Mouse (Mus musculus) brown adipose tissue, adult 24 weeks (tissue): ENCODE results near the gene Gm20388. TPM values are rescaled to one million over a fixed set of nuclear protein-coding genes. Genes with fewer than 3 reads are reported as not detected.
A peak's percentile ranks its signal among the peaks of the same experiment; 100 is the strongest.

ENCODE experiments used
- H3K27ac ChIP-seq: fragments of 200-500 bp; replicated peaks from 2 replicates; pipeline ENCODE4 v1.5.1; 2012; ENCODE audit warnings: low read depth, mild to moderate bottlenecking, low read length
- H3K4me1 ChIP-seq: fragments of 200-500 bp; 2 replicates; pipeline ENCODE4 v1.6.1; 2012; ENCODE audit warnings: low read length, mixed read lengths; ENCODE audit not compliant: control insufficient read depth, insufficient read depth, insufficient read length
- H3K4me3 ChIP-seq: fragments of 200-500 bp; 2 replicates; pipeline ENCODE4 v1.5.1; 2012; ENCODE audit warnings: low read depth, mild to moderate bottlenecking, low read length, moderate library complexity; ENCODE audit not compliant: insufficient read depth
- polyA plus RNA-seq: library from polyadenylated mRNA; stranded (reverse); fragments of >200 nt; gene quantifications from 2 replicates; pipeline ENCODE4 v1.2.4, GENCODE M21; 2012; ENCODE audit not compliant: missing spikeins, insufficient read depth, insufficient read length

The Gm20388 gene
- polyA plus RNA-seq, 1 experiment = 44.7 TPM

GRCm38 (mm10) chr8:120308553-120308952 lies 397.9 kb downstream of the Gm20388 start:
- Histone ChIP-seq H3K27ac (no peak overlapping the region), H3K4me3 (no peak overlapping the region), H3K4me1 (peaks cover 9% of the 10 kb centered on the region)

- H3K4me1 ChIP-seq = peaks cover 11% of the 10 kb centered on the region
- no peak overlapping the region for H3K27ac ChIP-seq
- no peak overlapping the region for H3K4me3 ChIP-seq
These were observed 398.7 kb downstream of the Gm20388 start for GRCm38 (mm10) chr8:120309326-120309725.

- Histone ChIP-seq H3K27ac (peak overlapping the region; percentile 76), H3K4me3 (no peak overlapping the region), H3K4me1 (peaks cover 11% of the 10 kb centered on the region)
These were observed 399.4 kb downstream of the Gm20388 start for GRCm38 (mm10) chr8:120310063-120310462.

DNA sequence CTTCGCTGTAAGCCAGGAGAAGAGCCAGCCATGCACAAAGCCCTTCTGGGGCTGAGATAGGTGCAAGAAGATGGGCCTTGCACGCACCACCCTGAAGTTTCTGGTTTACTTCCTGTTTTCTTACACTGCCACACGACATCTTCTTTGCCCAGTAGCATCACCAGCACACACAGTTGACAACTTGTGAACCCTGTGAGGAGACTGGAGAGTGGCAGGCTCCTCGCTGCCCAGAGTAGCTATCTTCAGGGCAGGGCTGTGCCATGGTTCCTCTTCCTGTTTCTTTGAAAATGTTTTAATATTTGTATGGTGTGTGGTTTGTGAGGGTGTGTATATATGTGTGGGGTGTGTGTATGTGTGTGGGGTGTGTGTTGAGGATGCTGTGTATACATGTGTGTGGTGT lies 401.8 kb downstream of the Gm20388 start:
- Histone ChIP-seq H3K4me3 (no peak overlapping the region), H3K4me1 (peaks cover 11% of the 10 kb centered on the region), H3K27ac (no peak overlapping the region)

- Histone ChIP-seq H3K4me1 (peaks cover 11% of the 10 kb centered on the region), H3K27ac (no peak overlapping the region)
These were observed 403.0 kb downstream of the Gm20388 start for GRCm38 (mm10) chr8:120313674-120314073.

GRCm38 (mm10) chr8:120314932-120315331 lies 404.3 kb downstream of the Gm20388 start:
- no peak overlapping the region for H3K27ac ChIP-seq
- H3K4me1 ChIP-seq = peaks cover 8% of the 10 kb centered on the region
- H3K4me3 ChIP-seq = no peak overlapping the region

More at GRCm38 (mm10) chr8:120313674-120314073, 403.0 kb downstream of the Gm20388 start:
- H3K4me3 ChIP-seq = no peak overlapping the region

DNA sequence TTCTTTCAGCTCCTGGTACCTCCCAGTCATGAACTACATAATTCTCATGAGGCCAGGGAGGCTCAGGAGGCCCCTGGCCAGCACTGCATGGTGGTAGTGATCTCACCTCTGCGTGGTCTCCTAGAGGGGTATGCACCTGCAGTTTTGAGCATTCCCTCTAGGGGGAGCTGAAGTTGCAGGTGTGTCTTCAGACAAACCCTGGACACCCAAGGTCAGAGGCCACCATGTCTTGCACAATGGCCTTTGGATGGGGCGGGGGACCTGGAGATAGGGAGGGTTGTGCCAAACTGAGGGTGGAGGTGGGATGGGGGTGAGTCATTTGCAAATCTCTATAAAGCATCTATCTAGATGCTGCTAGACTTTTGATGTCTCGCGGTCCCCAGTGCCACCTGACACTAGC lies 405.0 kb downstream of the Gm20388 start:
- Histone ChIP-seq H3K4me1 (peaks cover 2% of the 10 kb centered on the region; the same call in 1 of the 2 replicates), H3K4me3 (no peak overlapping the region), H3K27ac (no peak overlapping the region)

DNA sequence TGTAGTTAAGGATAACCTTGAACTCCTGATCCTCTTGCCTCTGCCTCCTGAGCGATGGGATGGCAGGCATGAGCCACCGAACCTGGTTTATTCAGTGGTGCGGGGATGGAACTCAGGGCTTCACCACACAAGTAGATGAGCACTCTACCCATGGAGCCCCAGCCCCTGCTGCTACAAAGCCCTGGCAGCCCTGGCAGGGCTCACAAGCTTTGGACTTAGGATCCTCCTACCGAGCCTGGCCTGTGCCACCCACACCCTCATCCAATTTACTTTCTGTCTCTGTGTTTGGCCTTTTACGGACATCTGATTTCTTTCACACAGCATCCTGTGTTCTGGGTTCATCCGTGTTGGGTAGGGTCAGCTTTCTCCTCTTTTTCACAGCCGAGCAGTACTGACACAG lies 406.1 kb downstream of the Gm20388 start:
- H3K27ac ChIP-seq = no peak overlapping the region

DNA sequence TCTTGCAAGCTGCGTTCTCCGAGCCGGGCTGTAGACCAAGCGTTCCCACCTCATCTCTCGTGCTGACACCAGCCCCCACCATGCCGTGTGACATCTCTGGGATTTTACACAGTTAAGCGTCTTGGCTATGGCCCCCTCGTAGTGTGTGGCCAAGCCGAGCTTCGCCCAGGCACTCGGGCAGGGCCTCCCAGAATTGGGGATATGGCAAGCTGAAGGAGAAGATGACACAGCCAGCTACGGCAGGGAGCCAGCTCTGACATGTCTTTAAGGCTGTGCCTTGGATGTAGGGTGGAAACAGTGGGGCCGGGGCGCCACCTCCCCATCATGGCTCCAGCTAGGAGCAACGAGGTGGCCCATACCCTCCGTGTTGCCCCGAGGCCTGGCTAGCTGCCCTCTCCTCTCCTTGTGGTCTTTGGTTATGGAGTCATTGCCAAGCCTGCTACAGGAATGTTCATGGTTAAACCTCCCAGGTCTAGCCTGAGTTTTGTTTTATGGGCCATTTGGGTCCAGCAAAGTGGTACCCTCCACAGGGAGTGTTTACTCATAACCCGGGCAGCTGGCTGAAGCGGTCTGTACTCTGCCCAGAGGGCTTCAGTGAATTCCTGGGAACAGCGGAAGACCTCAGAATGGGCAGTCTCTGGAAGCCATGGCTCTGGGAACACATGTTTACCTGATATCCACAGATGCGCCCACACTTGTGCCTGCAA lies 406.6 kb downstream of the Gm20388 start:
- Histone ChIP-seq H3K4me1 (peaks cover 2% of the 10 kb centered on the region; the same call in 1 of the 2 replicates), H3K4me3 (no peak overlapping the region), H3K27ac (no peak overlapping the region)

More for the DNA sequence above, 406.1 kb downstream of the Gm20388 start:
- Histone ChIP-seq H3K4me1 (peaks cover 2% of the 10 kb centered on the region; the same call in 1 of the 2 replicates), H3K4me3 (no peak overlapping the region)

- H3K4me3 ChIP-seq = no peak overlapping the region
- no peak overlapping the region for H3K27ac ChIP-seq
These were observed 407.9 kb downstream of the Gm20388 start for GRCm38 (mm10) chr8:120318476-120318991.

GRCm38 (mm10) chr8:120319449-120319848 lies 408.8 kb downstream of the Gm20388 start:
- Histone ChIP-seq H3K27ac (no peak overlapping the region), H3K4me3 (no peak overlapping the region), H3K4me1 (peaks cover 14% of the 10 kb centered on the region)

More at GRCm38 (mm10) chr8:120318476-120318991, 407.9 kb downstream of the Gm20388 start:
- peaks cover 8% of the 10 kb centered on the region for H3K4me1 ChIP-seq

DNA sequence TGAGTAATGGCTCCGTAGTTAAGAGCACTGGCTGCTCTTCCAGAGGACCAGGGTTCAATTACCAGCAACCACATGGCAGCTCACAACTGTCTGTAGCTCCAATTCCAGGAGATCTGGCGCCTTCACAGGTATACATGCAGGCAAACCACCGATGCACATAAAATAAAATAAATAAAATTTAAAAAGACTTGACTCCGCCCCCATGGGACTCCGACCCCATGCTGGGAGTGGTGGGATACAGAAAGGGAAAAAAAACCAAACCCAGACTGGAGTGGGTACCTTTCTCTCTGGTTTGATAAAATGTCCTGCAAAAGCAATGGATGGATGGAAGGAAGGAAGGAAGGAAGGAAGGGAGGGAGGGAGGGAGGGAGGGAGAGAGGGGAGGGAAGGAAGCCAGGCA lies 409.5 kb downstream of the Gm20388 start:
- no peak overlapping the region for H3K27ac ChIP-seq
- H3K4me3 ChIP-seq = no peak overlapping the region
- peaks cover 20% of the 10 kb centered on the region for H3K4me1 ChIP-seq

DNA sequence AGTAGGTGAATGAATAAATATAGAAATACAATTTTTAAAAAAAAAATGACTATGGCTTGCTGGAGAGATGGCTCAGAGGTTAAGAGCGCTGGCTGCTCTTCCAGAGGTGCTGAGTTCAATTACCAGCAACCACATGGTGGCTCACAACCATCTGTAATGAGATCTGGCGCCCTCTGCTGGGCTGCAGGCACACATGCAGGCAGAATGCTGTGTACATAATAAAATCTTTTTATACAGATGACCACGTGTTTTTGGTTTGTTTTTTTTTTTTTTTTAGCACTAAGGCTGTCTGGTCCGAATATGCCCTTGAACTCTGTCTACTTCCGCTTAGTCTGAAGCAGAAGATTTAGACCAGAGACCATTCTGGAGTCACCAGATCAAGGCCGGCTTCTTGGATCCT lies 411.1 kb downstream of the Gm20388 start:
- no peak overlapping the region for H3K27ac ChIP-seq
- H3K4me1 ChIP-seq = peaks cover 23% of the 10 kb centered on the region
- no peak overlapping the region for H3K4me3 ChIP-seq

DNA sequence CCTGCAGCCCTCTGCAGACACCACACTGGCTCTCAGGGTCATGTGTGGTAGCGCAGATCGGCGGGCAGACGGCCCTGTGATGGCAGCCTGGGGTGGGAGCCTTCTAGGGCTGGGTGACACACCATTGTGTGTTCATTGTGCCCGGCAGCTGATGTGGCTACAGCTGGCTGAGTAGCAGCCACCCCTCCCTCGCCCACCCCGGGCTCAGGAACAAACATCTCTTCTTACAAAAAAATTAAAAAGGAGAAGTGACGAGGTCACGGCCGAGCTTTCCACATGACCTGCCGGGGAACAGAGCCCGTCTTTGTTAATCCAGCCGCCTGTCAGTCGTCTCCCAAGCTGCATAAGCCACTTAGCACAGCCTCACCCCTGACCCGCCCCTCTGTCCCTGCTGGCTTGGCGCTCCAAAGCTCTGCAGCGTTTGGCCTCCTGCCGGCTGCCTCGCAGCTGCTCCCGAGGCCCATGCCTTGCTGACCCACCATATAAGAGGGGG lies 412.4 kb downstream of the Gm20388 start:
- Histone ChIP-seq H3K4me1 (peaks cover 23% of the 10 kb centered on the region), H3K27ac (no peak overlapping the region)

GRCm38 (mm10) chr8:120324555-120324954 lies 413.9 kb downstream of the Gm20388 start:
- Histone ChIP-seq H3K4me3 (no peak overlapping the region), H3K4me1 (peaks cover 28% of the 10 kb centered on the region), H3K27ac (peak overlapping the region; percentile 57)

More for the DNA sequence above, 412.4 kb downstream of the Gm20388 start:
- no peak overlapping the region for H3K4me3 ChIP-seq
